Mouse (Mus musculus): ENCODE results near the gene Srsf6. TPM values are rescaled to one million over a fixed set of nuclear protein-coding genes. Genes with fewer than 3 reads are reported as not detected.

Srsf6 gene
- polyA plus RNA-seq, 1 experiment, result 7.0 TPM

DNA sequence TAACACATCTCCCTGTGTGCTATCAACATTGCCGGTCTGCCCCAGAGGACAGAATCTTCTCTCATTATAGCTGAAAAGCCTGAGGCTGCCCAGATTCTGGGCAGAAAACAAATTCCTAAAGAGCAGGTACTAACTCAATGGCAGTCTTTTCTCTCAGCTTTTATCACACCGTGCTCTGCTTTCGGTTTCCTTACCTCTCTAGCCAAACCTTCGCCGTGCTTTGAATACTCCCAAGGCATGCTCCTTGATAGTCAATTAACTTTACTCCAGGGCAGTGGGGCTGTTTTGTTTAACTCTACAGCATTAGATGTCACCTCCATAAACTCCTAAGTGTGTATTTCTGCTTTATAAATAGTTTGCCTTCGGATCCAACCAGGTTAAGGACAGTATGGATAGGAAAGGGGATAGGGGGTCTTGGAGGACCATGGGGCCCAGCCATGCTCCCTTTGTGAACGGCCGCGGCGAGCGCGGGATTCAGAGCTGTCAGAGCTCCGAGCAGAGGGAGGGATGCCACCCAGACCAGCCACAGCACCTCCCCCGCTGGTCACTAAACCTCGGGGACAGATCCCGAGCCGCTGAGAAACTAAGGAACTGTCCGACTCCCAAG, 709 bp upstream of the Srsf6 start:
- no peak for TF ChIP-seq GATA1 (IDR thresholded peaks at IDR 0.05; ENCODE audit: low read length)
- no peak for TF ChIP-seq TAL1 (IDR thresholded peaks at IDR 0.05; ENCODE audit: low read length)

DNA sequence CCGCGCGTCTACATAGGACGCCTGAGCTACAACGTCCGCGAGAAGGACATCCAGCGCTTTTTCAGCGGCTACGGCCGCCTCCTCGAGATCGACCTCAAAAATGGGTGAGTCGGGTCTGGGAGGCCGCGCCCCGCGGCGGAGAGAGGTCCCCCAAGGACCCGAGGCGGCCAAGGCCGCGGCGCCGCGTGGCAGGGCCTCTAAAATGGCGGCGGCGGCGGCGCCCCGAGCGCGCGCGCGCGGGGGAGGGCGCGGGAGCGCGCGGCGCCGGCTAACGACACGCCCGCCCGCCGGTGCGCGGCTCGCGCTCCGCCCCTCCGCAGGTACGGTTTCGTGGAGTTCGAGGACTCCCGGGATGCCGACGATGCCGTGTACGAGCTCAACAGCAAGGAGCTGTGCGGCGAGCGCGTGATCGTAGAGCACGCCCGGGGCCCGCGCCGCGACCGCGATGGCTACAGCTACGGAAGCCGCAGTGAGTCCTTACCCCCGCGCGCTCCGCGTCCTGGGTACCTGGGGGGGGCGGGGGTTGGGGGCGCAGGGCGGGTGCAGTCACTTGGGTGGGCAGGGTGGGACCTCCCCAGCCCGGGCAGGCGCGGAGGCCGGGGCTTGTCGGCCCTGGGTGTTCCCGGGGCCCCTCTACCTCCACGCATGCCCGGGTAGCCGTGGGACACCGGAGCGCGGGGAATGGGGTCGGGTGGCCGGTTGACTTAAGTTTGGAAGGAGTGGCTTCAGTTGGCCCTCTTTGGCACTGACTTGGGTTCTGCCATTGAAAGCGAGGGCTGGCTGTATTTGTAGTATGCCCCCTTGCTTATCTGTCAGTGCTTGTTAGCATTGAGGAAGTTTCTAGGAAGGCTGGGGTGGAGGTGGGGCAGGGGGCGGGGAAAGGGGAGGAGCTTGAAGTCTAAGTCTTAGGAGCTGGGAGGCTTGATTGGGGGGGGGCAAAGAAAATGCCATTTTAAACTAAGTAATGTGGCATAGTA, 634 bp downstream of the Srsf6 start:
- Histone ChIP-seq H3K4me3 (replicated peaks) (peak overlapping the region; percentile 99), H3K27me3 (ENCODE audit: control insufficient read depth) (peaks cover 6% of the 10 kb centered on the region), H3K4me1 (ENCODE audit: control insufficient read depth) (peaks cover 33% of the 10 kb centered on the region), H3K9me3 (ENCODE audit: control insufficient read depth, low read length) (no peaks in the 10 kb centered on the region), H3K36me3 (ENCODE audit: control insufficient read depth) (peaks cover 45% of the 10 kb centered on the region)
- TF ChIP-seq GATA1 (IDR thresholded peaks at IDR 0.05; ENCODE audit: low read length) (no peak), TAL1 (IDR thresholded peaks at IDR 0.05; ENCODE audit: low read length) (no peak)

More for the DNA sequence above, 709 bp upstream of the Srsf6 start:
- Histone ChIP-seq H3K9me3 (ENCODE audit: control insufficient read depth, low read length) (no peaks in the 10 kb centered on the region), H3K4me3 (replicated peaks) (peak overlapping the region; percentile 99), H3K36me3 (ENCODE audit: control insufficient read depth) (peaks cover 32% of the 10 kb centered on the region), H3K27me3 (ENCODE audit: control insufficient read depth) (peaks cover 6% of the 10 kb centered on the region), H3K4me1 (ENCODE audit: control insufficient read depth) (peaks cover 33% of the 10 kb centered on the region)

DNA sequence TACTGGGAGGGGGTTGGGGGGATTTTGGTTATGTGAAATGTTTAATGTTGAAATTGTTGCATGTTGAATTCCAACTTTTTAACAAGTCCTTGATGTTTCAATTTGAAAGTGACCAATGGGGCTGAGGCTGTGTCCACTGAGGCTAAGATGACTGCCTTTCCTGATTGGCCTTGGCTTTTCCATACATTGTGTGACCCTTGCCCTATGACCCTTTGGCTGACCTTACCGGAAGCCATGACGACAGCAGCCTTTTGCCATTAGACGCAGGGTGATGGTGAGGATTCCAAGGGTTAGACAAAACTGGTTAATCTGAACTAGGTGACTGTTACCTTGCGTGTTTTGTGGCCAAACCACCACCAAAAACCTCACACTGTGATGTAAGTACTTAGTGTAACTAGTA, 1.4 kb downstream of the Srsf6 start:
- no peak for TF ChIP-seq GATA1 (IDR thresholded peaks at IDR 0.05; ENCODE audit: low read length)
- TF ChIP-seq TAL1 (IDR thresholded peaks at IDR 0.05; ENCODE audit: low read length), result no peak
- Histone ChIP-seq H3K27me3 (ENCODE audit: control insufficient read depth) (peaks cover 6% of the 10 kb centered on the region), H3K36me3 (ENCODE audit: control insufficient read depth) (peaks cover 52% of the 10 kb centered on the region)

DNA sequence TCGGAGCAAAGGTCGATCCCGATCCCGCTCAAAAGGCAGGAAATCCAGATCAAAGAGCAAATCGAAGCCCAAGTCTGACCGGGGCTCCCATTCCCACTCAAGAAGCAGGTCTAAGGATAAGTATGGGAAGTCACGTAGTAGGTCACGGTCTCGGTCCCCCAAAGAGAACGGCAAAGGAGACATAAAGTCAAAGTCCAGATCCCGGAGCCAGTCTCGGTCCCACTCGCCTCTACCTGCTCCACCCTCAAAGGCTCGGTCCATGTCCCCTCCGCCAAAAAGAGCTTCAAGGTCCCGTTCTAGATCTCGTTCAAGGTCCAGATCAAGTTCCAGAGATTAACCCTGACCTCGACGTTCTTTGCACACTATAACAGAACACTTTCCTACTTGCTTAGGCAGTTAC, 3.1 kb downstream of the Srsf6 start:
- no peak overlapping the region for H3K4me3 ChIP-seq (replicated peaks)
- H3K4me1 ChIP-seq (ENCODE audit: control insufficient read depth), result peaks cover 26% of the 10 kb centered on the region
- H3K9me3 ChIP-seq (ENCODE audit: control insufficient read depth, low read length), result no peaks in the 10 kb centered on the region
- peaks cover 3% of the 10 kb centered on the region for H3K27me3 ChIP-seq (ENCODE audit: control insufficient read depth)
- no peak for TF ChIP-seq TAL1 (IDR thresholded peaks at IDR 0.05; ENCODE audit: low read length)
- TF ChIP-seq GATA1 (IDR thresholded peaks at IDR 0.05; ENCODE audit: low read length), result no peak
- peaks cover 69% of the 10 kb centered on the region for H3K36me3 ChIP-seq (ENCODE audit: control insufficient read depth)

More for the DNA sequence above, 1.4 kb downstream of the Srsf6 start:
- no peaks in the 10 kb centered on the region for H3K9me3 ChIP-seq (ENCODE audit: control insufficient read depth, low read length)
- peaks cover 32% of the 10 kb centered on the region for H3K4me1 ChIP-seq (ENCODE audit: control insufficient read depth)
- peak overlapping the region; percentile 99 for H3K4me3 ChIP-seq (replicated peaks)

DNA sequence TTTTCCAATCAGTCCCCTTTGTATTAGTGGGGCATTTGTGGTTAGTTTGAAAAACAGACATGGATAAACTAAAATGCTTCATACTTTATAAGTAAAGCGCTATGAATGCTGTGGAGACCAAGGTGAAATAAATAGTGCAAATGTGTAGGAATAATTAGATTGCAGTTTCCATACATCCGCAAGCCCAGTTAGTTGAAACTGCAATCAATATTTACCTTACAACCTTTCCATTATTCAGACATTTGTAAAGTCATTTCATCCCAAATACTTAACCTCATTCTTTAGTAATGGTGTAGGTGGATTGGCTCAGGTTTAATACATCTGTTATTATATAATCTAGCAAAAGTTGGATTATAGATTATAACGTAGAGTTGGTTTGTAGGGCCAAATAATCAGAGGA, 4.4 kb downstream of the Srsf6 start:
- TF ChIP-seq GATA1 (IDR thresholded peaks at IDR 0.05; ENCODE audit: low read length), result no peak
- no peak for TF ChIP-seq TAL1 (IDR thresholded peaks at IDR 0.05; ENCODE audit: low read length)
- Histone ChIP-seq H3K9me3 (ENCODE audit: control insufficient read depth, low read length) (no peaks in the 10 kb centered on the region), H3K4me3 (replicated peaks) (no peak overlapping the region), H3K27me3 (ENCODE audit: control insufficient read depth) (no peaks in the 10 kb centered on the region), H3K36me3 (ENCODE audit: control insufficient read depth) (peaks cover 82% of the 10 kb centered on the region), H3K4me1 (ENCODE audit: control insufficient read depth) (peaks cover 15% of the 10 kb centered on the region)

DNA sequence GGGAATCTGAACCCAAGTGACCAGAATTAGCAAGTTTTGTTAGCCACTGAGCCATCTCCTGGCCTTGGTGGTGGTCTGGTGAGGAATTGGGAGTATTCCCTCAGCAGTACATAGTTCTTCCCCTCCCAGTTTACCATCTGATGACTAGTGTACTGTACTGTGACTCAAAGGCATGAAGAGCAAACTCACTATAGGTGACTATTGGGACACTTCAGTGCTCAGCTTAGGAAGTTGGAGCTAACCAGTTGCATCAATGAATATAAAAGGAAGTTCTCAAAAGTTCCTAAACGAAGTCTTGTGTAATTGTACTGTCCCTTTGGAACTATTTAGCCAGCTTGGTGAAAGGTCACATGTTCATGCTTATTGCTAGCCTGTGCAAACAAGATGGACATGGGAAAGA, 8.2 kb downstream of the Srsf6 start:
- Histone ChIP-seq H3K36me3 (ENCODE audit: control insufficient read depth) (peaks cover 67% of the 10 kb centered on the region), H3K9me3 (ENCODE audit: control insufficient read depth, low read length) (no peaks in the 10 kb centered on the region), H3K4me1 (ENCODE audit: control insufficient read depth) (peaks cover 4% of the 10 kb centered on the region), H3K4me3 (replicated peaks) (no peak overlapping the region), H3K27me3 (ENCODE audit: control insufficient read depth) (peaks cover 37% of the 10 kb centered on the region)
- TF ChIP-seq TAL1 (IDR thresholded peaks at IDR 0.05; ENCODE audit: low read length), result no peak
- TF ChIP-seq GATA1 (IDR thresholded peaks at IDR 0.05; ENCODE audit: low read length), result no peak

DNA sequence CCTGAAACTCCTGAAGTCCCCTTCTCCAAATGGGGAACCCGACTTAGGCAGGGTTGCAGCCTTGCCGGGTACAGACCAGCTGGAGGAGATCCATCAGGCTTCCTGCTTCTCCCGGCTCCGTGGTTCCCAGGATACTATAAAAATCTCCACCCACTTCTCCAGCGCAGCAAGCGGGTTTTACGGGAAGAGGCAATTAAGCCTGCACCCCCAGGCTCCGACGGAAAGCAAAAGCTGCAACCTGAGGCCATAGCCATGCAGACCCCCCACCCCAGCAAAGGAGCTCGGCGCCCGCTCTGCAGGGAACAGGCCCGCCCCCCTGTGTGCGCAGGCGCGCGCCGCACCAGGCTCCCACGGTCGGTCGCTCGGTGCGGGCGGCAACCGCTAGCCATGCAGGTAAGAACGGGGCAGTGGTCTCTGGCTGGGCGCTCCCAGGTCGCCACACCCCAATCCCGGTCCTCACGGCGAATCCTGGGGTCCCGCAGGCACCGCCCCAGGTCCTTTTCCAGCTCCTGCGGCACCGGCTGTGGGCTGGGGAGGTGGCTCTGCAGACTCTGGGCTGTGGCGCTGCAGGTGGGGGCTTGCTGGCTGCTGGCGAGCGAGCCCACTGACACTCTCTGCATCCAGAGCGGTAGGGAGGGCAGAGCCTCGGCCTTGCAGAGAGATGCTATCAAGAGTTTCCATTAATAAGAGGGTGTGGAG, 12.0 kb downstream of the Srsf6 start, which contains the start of gene L3mbtl1:
Gene L3mbtl1, plus strand, starts transcription at position 325 of the 699 bp plus-strand sequence.
- Histone ChIP-seq H3K36me3 (ENCODE audit: control insufficient read depth) (peaks cover 30% of the 10 kb centered on the region), H3K4me3 (replicated peaks) (peak within 1 kb of the TSS; percentile 24), H3K27me3 (ENCODE audit: control insufficient read depth) (peaks cover 43% of the 10 kb centered on the region), H3K9me3 (ENCODE audit: control insufficient read depth, low read length) (no peaks in the 10 kb centered on the region), H3K4me1 (ENCODE audit: control insufficient read depth) (peaks cover 13% of the 10 kb centered on the region)
- TF ChIP-seq GATA1 (IDR thresholded peaks at IDR 0.05; ENCODE audit: low read length) (no peak), TAL1 (IDR thresholded peaks at IDR 0.05; ENCODE audit: low read length) (no peak)

DNA sequence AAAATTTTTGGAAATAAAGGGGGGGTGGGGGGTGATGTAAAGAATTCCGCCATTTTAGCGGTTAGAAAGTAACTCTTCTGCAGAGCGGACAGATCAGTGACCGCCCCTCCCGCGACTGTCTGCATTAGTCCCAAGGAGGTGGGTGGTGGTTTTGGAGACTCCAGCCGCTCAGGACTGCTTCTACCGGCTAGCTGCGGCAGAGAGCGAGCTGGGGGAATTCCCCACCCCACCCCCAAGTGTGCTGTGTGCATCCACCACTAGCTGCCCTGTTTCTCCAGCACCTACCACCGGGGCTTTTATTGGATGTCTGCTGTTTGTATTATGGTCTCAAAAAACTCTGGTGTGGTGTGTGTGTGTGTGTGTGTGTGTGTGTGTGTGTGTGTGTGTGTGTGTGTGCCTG, 12.6 kb downstream of the Srsf6 start:
- Histone ChIP-seq H3K4me3 (replicated peaks) (no peak overlapping the region), H3K27me3 (ENCODE audit: control insufficient read depth) (peaks cover 43% of the 10 kb centered on the region), H3K9me3 (ENCODE audit: control insufficient read depth, low read length) (no peaks in the 10 kb centered on the region), H3K4me1 (ENCODE audit: control insufficient read depth) (peaks cover 13% of the 10 kb centered on the region), H3K36me3 (ENCODE audit: control insufficient read depth) (peaks cover 24% of the 10 kb centered on the region)
- TF ChIP-seq TAL1 (IDR thresholded peaks at IDR 0.05; ENCODE audit: low read length) (no peak), GATA1 (IDR thresholded peaks at IDR 0.05; ENCODE audit: low read length) (no peak)

All from erythroblast, embryonic 14.5 days (primary cell).